Mouse (Mus musculus) liver, embryonic 13.5 days (tissue): ENCODE measurements at regions not wholly inside any gene's neighbourhood (a gene's known extent, or its start where the extent isn't known, plus 50 kb on each side); places are given as distances from the start of the nearest gene placed in this dataset.

Source experiments
- ATAC-seq: fragments of 200-750 bp; cut with Nextera tagmentation; 2 replicates; pipeline ENCODE4 v1.8.0; 2017; ENCODE audit warnings: low read depth, mild to moderate bottlenecking, moderate number of reproducible peaks, moderate library complexity
- DNase-seq: peaks from one replicate; pipeline ENCODE4 v3.0.0; 2022
- H3K27ac ChIP-seq: fragments of 300-500 bp; sonication (generic); 2 replicates; pipeline ENCODE4 v1.5.1; 2015; ENCODE audit warnings: moderate library complexity, mild to moderate bottlenecking, inconsistent platforms
- H3K27me3 ChIP-seq: fragments of 300-500 bp; sonication (generic); 2 replicates; pipeline ENCODE4 v1.6.1; 2015; ENCODE audit warnings: mild to moderate bottlenecking, inconsistent platforms
- H3K36me3 ChIP-seq: fragments of 300-500 bp; sonication (generic); 2 replicates; pipeline ENCODE4 v1.6.1; 2015; ENCODE audit warnings: mild to moderate bottlenecking, inconsistent platforms
- H3K4me1 ChIP-seq: fragments of 300-500 bp; sonication (generic); replicated peaks from 2 replicates; pipeline ENCODE4 v1.6.1; 2015; ENCODE audit warnings: inconsistent platforms
- H3K4me2 ChIP-seq: fragments of 300-500 bp; sonication (generic); 2 replicates; pipeline ENCODE4 v1.6.1; 2015; ENCODE audit warnings: inconsistent platforms, mild to moderate bottlenecking, moderate library complexity
- H3K4me3 ChIP-seq: fragments of 300-500 bp; sonication (generic); replicated peaks from 2 replicates; pipeline ENCODE4 v1.5.1; 2015; ENCODE audit warnings: mild to moderate bottlenecking, inconsistent platforms
- H3K9ac ChIP-seq: fragments of 300-500 bp; sonication (generic); 2 replicates; pipeline ENCODE4 v1.6.1; 2015; ENCODE audit warnings: mild to moderate bottlenecking, inconsistent platforms
- H3K9me3 ChIP-seq: fragments of 300-500 bp; sonication (generic); replicated peaks from 2 replicates; pipeline ENCODE4 v1.6.1; 2016; ENCODE audit warnings: inconsistent platforms
- WGBS: fragments of 180-500 bp; shearing (Covaris S2); methylation state at CpG from one replicate; pipeline ENCODE4 v1.1.7; 2015; ENCODE audit not compliant: insufficient replicate concordance; 5-methylcytosine and 5-hydroxymethylcytosine counted together

DNA sequence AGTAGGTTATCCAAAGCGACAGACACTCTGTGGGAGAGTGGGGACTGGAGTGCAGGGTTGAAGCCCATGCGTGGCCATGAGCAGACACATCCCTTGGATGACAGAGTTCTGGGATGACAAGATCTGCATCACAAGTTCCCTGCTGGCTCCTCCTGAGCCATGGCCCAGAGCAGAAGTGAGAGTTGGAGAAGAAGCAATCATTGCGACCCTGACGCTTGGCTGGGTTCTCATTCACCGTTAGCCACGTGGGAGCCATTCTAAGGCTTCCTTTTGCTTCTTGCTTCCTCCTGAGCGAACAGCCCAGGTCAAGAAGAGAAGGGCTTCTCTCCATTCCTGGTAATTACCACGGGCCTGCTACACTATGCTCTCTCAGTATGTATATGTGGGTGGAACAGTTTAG lies 244.6 kb downstream of the Foxo1 start:
- Histone ChIP-seq H3K27ac (no peak overlapping the region), H3K9me3 (no peaks in the 10 kb centered on the region), H3K36me3 (no peaks in the 10 kb centered on the region), H3K27me3 (no peaks in the 10 kb centered on the region), H3K4me1 (no peaks in the 10 kb centered on the region; the same call in 1 of the 2 replicates), H3K4me2 (no peak overlapping the region), H3K9ac (no peak overlapping the region), H3K4me3 (no peak overlapping the region)
- ATAC-seq (no peak), DNase-seq (no peak)
- WGBS, result 59% methylated on average over 8 of the region's 8 CpGs

DNA sequence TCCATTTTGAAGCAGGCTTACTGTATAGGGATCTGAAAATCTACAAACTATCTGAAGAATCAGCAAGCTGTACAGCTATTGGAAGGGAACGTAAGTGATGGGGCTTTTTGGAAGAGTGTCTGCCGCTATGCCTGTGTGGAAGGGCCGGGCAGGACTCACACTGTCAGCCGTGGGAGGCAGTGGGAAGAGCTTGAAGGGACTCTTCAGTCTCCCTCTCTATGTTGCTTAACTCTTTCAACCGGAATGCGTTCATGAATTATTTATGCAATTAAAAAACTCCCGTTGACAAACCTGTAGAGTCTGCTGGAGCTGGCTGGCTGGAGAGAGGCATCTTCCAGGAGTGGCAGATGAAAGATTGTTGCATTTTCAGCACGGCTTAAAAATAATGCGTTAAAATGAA lies 243.4 kb downstream of the Foxo1 start:
- Histone ChIP-seq H3K27me3 (no peaks in the 10 kb centered on the region), H3K4me3 (no peak overlapping the region), H3K27ac (no peak overlapping the region), H3K4me2 (no peak overlapping the region), H3K9ac (no peak overlapping the region), H3K9me3 (no peaks in the 10 kb centered on the region), H3K4me1 (no peaks in the 10 kb centered on the region; the same call in 1 of the 2 replicates), H3K36me3 (no peaks in the 10 kb centered on the region)
- no peak for ATAC-seq
- 73% methylated on average over 9 of the region's 9 CpGs for WGBS
- no peak for DNase-seq

DNA sequence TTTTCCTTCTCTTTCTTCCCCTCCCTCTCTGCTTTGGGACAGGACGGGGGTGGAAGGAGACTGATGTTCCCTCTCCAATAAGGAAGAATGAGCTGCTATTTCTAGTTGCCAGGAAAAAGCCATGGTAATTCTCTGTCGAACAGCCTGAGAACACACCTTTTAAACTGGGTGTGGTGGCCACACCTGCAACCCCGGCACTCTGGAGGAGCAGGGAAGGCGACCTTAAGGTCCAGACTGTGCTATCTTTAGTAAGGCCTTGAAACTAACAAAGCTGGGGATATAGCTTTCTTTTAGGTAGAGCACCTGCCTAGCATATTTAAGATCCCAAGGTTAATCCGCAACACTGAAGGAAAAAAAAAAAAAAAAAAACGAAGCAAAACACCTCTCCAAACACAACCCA lies 242.7 kb downstream of the Foxo1 start:
- Histone ChIP-seq H3K27ac (no peak overlapping the region), H3K9me3 (no peaks in the 10 kb centered on the region), H3K4me3 (no peak overlapping the region), H3K27me3 (no peaks in the 10 kb centered on the region), H3K9ac (no peak overlapping the region), H3K36me3 (no peaks in the 10 kb centered on the region), H3K4me1 (no peaks in the 10 kb centered on the region; the same call in 1 of the 2 replicates), H3K4me2 (no peak overlapping the region)
- DNase-seq (no peak), ATAC-seq (no peak)
- 56% methylated on average over 6 of the region's 6 CpGs for WGBS

DNA sequence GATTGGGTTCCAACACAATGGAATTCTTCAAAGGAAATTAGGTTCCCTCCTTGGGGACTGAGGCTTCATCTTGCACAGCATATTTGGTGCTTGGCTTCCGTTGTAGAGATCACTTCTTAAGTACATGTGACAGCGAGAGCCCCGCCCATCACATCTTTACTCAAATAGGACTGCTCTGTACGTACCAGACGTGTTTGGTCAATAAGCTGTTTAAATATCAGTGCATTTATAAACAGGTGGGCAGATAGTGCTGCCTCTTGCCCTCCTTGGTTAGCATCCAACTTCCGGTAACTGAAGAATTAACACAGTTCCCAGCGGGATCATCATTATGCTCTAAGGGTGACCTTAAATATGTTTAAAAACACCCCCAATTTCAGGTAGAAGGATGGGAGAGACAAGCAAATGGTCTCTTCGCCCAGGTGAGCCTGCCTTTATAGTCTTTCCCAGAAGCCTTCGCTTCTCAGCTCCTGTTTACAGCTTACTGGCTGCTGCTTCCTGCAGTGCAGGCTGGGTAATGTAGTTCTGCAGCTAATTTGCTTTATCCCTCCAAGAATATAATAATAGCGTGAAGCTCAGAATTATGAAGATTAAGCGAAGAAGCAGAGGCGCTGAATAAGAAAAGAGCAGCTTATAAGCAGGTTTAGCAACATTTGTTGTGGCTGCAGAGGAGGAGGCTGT lies 242.1 kb downstream of the Foxo1 start:
- no peak for ATAC-seq
- H3K4me3 ChIP-seq, result no peak overlapping the region
- whole genome bisulfite sequencing, result 50% methylated on average over 12 of the region's 12 CpGs

DNA sequence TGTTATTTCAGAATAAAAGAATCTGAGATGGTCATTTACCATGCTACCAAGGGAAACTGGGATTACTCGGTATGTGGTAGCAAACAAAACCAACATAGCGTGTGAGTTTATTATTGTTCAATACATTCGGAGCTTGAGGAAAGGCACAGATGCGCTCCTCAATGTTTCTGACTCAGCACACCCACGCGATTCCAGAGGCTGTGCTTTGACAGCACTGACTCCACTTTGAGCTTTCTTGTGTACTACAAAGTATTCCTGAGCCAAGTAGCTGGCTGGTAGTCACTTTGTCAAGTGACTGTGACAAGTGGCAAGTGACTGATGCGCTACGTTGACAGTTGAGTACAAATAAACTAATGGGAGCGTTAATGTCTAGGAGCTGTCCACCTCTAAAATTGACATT lies 235.8 kb downstream of the Foxo1 start:
- no peaks in the 10 kb centered on the region for H3K27me3 ChIP-seq
- no peak overlapping the region for H3K4me2 ChIP-seq
- 81% methylated on average over 9 of the region's 9 CpGs for WGBS
- H3K9ac ChIP-seq, result no peak overlapping the region
- H3K27ac ChIP-seq, result no peak overlapping the region
- no peak overlapping the region for H3K4me3 ChIP-seq
- H3K36me3 ChIP-seq, result no peaks in the 10 kb centered on the region
- H3K4me1 ChIP-seq, result no peaks in the 10 kb centered on the region
- no peaks in the 10 kb centered on the region for H3K9me3 ChIP-seq
- DNase-seq (no peak), ATAC-seq (no peak)

More for the DNA sequence above, 242.1 kb downstream of the Foxo1 start:
- no peak for DNase-seq
- H3K9me3 ChIP-seq, result no peaks in the 10 kb centered on the region
- no peaks in the 10 kb centered on the region; the same call in 1 of the 2 replicates for H3K4me1 ChIP-seq
- H3K36me3 ChIP-seq, result no peaks in the 10 kb centered on the region
- H3K4me2 ChIP-seq, result no peak overlapping the region
- no peak overlapping the region for H3K9ac ChIP-seq
- H3K27ac ChIP-seq, result no peak overlapping the region
- H3K27me3 ChIP-seq, result no peaks in the 10 kb centered on the region

DNA sequence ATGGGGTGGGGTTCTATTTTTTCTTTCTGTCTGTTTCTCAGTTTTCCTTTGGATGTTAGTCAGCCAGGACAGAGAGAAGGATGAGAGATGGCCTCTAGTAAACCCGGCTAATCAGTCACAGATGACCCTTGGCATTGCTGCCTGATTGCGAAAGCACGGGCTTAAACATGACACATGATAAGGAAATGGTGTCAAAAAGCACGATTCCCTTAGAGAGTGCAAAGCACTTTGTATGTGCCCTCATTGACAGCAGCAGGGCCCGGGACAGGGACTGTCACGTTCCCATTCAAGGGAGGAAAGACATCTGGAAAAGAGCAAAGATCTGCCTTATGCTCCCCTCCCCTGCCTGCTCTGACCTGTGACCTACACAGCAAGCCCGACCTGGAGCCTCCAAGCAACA lies 234.1 kb downstream of the Foxo1 start:
- Histone ChIP-seq H3K36me3 (no peaks in the 10 kb centered on the region), H3K9me3 (no peaks in the 10 kb centered on the region), H3K9ac (no peak overlapping the region), H3K27me3 (no peaks in the 10 kb centered on the region), H3K4me1 (no peaks in the 10 kb centered on the region), H3K4me3 (no peak overlapping the region), H3K27ac (peak overlapping the region; percentile 34; the same call in 1 of the 2 replicates), H3K4me2 (no peak overlapping the region)
- WGBS, result 38% methylated on average over 7 of the region's 7 CpGs
- ATAC-seq (peak; percentile 67), DNase-seq (no peak)

DNA sequence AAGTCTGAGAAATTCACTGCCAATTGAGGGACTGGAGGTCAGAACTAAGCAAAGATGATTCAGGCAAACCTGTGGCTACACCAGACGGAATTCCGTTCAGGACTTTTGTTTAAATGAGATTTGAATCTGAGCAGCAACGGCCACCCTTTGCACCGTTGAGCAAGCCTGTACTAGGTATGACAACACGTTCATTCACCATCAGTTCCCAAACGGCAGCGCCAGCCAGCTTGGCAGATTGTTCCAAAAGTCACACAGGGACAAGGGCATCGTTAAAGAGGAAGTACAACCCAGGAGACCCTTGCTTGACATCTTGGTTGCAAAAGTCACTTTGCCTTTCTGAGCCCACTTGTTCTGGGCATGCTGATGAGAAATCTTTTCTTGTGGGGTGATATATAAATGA lies 233.5 kb downstream of the Foxo1 start:
- no peak for DNase-seq
- Histone ChIP-seq H3K27ac (no peak overlapping the region), H3K4me3 (no peak overlapping the region), H3K36me3 (no peaks in the 10 kb centered on the region), H3K9ac (no peak overlapping the region), H3K4me1 (no peaks in the 10 kb centered on the region), H3K4me2 (no peak overlapping the region), H3K9me3 (no peaks in the 10 kb centered on the region), H3K27me3 (no peaks in the 10 kb centered on the region)
- ATAC-seq, result no peak
- 56% methylated on average over 8 of the region's 8 CpGs for WGBS

DNA sequence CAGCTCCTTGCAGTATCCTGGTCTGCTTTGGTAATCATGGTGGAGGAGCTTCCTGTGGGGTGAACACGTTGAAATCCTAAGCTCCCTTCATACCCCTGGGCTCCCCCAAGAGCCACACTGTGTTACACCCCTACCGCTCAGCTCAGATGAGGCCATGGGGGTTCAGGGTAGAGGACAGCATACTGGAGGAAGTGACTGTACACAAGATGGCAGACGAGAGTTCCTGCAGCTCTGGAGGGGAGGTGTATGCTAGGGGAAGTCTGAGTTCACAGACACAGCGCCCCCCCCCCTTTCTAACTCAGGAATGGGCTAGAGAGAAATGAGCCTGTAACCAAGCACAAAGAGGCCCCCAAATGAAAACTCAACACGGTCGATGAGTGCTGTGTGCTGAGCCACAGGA lies 231.9 kb downstream of the Foxo1 start:
- H3K4me3 ChIP-seq, result no peak overlapping the region
- 56% methylated on average over 6 of the region's 6 CpGs for WGBS
- no peak for DNase-seq
- H3K36me3 ChIP-seq, result no peaks in the 10 kb centered on the region
- no peaks in the 10 kb centered on the region for H3K9me3 ChIP-seq
- no peak for ATAC-seq
- H3K4me2 ChIP-seq, result no peak overlapping the region
- H3K27ac ChIP-seq, result no peak overlapping the region
- no peak overlapping the region for H3K9ac ChIP-seq
- no peaks in the 10 kb centered on the region for H3K4me1 ChIP-seq
- no peaks in the 10 kb centered on the region for H3K27me3 ChIP-seq

DNA sequence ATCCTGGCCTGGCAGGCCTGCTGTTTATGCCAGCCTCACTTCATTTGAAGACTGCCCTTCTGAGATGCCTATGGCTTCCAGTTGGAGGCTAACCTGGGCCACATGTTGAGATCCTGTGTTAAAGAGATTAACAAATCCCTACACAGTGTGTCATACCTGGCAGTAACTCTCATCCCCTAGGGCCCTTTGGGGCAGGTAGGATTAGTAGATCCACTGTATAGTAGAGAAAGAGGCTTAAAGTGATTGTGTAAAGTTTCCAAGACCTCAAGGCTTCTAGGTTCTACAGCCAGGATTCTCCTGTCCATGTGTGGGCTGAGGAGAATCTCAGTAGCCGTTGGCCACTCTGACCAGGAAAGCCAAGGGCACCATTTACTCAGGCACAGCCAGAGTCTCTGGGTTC lies 231.4 kb downstream of the Foxo1 start:
- ATAC-seq (no peak), DNase-seq (no peak)
- Histone ChIP-seq H3K9ac (no peak overlapping the region), H3K4me1 (no peaks in the 10 kb centered on the region), H3K27ac (no peak overlapping the region), H3K4me2 (no peak overlapping the region), H3K36me3 (no peaks in the 10 kb centered on the region), H3K9me3 (no peaks in the 10 kb centered on the region), H3K27me3 (no peaks in the 10 kb centered on the region), H3K4me3 (no peak overlapping the region)
- 64% methylated on average over 1 of the region's 1 CpGs for WGBS

DNA sequence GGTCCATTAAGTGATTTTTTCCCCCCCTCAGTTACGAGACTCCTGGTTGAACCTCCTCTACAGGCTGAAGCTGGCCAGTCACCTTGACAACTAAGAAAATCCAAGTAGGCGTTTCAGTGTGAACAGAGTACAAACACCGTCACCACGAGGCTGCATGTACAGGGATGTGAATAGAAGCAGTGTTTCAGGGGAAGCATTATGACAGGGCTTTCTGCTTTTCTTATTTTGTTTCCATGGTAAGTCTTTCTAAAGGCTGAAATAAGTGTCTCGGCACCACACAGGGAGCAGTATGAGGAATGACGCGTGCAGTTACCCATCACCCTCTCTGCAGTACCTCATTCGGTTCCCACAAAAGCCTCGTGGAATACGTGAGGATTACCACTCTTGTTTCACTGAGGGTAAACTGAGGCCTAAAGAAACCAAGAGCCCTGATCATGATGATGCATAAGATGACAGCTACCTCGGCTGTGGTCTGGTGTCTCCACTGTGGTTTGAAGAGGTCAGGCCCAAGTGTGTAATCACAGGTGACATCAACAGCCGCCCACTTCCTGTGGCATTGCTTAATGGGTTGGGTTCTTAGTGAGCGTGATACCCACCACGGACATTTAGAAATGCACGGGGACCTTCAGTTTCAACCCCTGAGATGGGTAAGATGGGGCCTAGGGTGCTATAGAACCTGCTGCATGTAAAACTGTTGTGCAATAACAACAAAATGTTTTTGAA lies 230.5 kb downstream of the Foxo1 start:
- Histone ChIP-seq H3K27me3 (no peaks in the 10 kb centered on the region), H3K36me3 (no peaks in the 10 kb centered on the region), H3K4me3 (no peak overlapping the region), H3K27ac (no peak overlapping the region), H3K4me1 (no peaks in the 10 kb centered on the region), H3K4me2 (no peak overlapping the region), H3K9me3 (no peaks in the 10 kb centered on the region), H3K9ac (no peak overlapping the region)
- DNase-seq, result no peak
- ATAC-seq, result no peak
- 58% methylated on average over 15 of the region's 15 CpGs for WGBS

DNA sequence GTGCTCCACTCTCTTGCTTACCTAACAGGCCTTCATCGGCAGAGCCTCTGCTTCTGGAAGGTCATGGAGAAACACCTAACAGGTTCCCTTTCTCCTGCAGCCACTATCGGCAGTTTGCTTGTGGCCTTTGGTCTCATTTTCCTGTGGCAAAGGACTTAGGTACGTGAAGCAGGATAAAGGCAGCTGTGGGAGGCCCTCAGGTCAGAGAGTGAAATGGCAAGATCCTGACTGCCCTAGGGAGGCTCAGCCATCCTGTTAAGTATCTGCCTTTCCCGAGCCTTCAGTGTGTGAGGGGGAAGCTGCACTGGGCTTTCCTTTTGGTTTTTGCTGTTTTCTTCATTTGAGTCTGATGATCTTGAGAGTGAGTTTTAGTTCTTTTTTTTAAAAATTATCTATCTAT lies 228.8 kb downstream of the Foxo1 start:
- Histone ChIP-seq H3K9me3 (no peaks in the 10 kb centered on the region), H3K4me1 (no peaks in the 10 kb centered on the region), H3K27ac (no peak overlapping the region), H3K4me3 (no peak overlapping the region), H3K4me2 (no peak overlapping the region), H3K36me3 (no peaks in the 10 kb centered on the region), H3K27me3 (no peaks in the 10 kb centered on the region), H3K9ac (no peak overlapping the region)
- ATAC-seq (no peak), DNase-seq (no peak)
- 61% methylated on average over 4 of the region's 4 CpGs for WGBS

DNA sequence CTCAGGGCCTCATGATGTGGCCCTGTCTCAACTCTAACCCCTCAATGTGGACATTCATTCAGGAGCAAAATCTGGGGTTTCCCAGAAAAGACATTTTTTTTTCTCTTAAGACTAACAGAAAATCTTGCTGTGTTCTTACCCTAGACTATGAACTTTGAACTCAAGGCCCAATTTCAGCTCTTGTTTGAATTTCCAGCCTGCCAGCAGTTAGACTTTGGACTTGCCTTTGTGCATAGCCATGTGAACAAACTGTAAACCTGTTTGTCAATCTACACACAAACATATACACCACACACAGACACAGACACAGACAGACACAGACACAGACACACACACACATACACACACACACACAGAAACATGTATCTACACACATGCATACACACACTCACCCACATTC lies 227.3 kb downstream of the Foxo1 start:
- H3K27ac ChIP-seq, result no peak overlapping the region
- H3K4me1 ChIP-seq, result no peaks in the 10 kb centered on the region
- H3K4me3 ChIP-seq, result no peak overlapping the region
- H3K9ac ChIP-seq, result no peak overlapping the region
- ATAC-seq (no peak), DNase-seq (no peak)
- no peaks in the 10 kb centered on the region for H3K27me3 ChIP-seq
- H3K36me3 ChIP-seq, result no peaks in the 10 kb centered on the region
- H3K9me3 ChIP-seq, result no peaks in the 10 kb centered on the region
- H3K4me2 ChIP-seq, result no peak overlapping the region
